ENCODE assay signal across 16 mouse cellular contexts in the genomic region with DNA sequence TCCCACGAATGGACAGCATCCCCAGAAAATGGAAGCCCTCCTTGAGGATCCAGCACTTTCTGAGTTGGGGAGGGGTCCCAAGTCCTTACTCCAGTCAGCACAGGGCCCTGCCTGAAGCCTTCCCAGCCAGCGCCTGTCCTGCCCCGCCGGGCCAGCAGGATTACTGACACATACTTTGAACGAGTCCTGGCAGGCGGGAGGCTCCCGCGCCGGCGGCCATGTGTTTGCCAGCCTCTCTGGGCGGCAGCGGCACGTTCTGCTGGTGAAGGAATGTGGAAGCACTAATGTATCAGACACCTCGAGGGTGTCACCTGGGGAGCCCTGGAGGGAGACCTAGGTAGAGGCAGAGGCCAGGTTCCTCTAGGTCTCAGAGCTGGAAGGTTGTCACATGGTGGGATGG. TPM values are rescaled to one million over a fixed set of nuclear protein-coding genes. Genes with fewer than 3 reads are reported as not detected.
"Had no signal": no experiment of that assay in that cellular context is flagged by ENCODE, and none has a peak within 500 bp of the region (broad histone marks: within the 10 kb centered on the region; RNA-seq: fewer than 3 reads in every experiment).

No protein-coding gene starts in this region.

- H3K4me3 ChIP-seq: limb, embryonic 13.5 days; midbrain, embryonic 10.5 days; midbrain, embryonic 15.5 days; neural tube, embryonic 13.5 days had no signal

- H3K9me3 ChIP-seq: limb, embryonic 13.5 days; midbrain, embryonic 10.5 days; midbrain, embryonic 15.5 days; neural tube, embryonic 13.5 days had no signal

- H3K4me2 ChIP-seq: limb, embryonic 13.5 days; midbrain, embryonic 15.5 days; neural tube, embryonic 13.5 days had no signal

- H3K27ac ChIP-seq: kidney, postnatal 0 days; limb, embryonic 13.5 days; liver, embryonic 14.5 days; midbrain, embryonic 10.5 days; midbrain, embryonic 15.5 days; neural tube, embryonic 13.5 days had no signal

- H3K36me3 ChIP-seq: limb, embryonic 13.5 days; midbrain, embryonic 10.5 days; midbrain, embryonic 15.5 days; neural tube, embryonic 13.5 days had no signal

- H3K9ac ChIP-seq: limb, embryonic 13.5 days; liver, embryonic 14.5 days; midbrain, embryonic 15.5 days; neural tube, embryonic 13.5 days had no signal

- DNase-seq: kidney, adult 9 months; kidney, postnatal 36 days; layer of hippocampus, adult 9-11 months; layer of hippocampus, postnatal 36 days; lung, adult 18-20 months; lung, postnatal 10 days; lung, postnatal 4 days; right cerebral cortex, postnatal 14 days; thymus, postnatal 4 days had no signal

- ATAC-seq: midbrain, embryonic 15.5 days had no signal

RNA-seq across cellular contexts. Expression of a gene that starts 6.4 kb away (rescaled TPM):
- polyA plus RNA-seq: kidney, postnatal 0 days; liver, adult 2 months had no signal
